Mouse (Mus musculus) testis, adult 2 months (tissue): Measurements from ENCODE around the gene Defb20.
"Not testable (repeated sequence)": the region's sequence is repeated elsewhere in the genome, so short reads cannot be mapped to it uniquely, and the experiment has no call there.

Experiments
- CTCF ChIP-seq: fragments of 200-500 bp; IDR thresholded peaks from 2 replicates; pipeline ENCODE4 v1.5.1; 2012; ENCODE audit warnings: low read depth, mild to moderate bottlenecking, inconsistent platforms, low read length, moderate library complexity; ENCODE audit not compliant: control insufficient read depth, insufficient read depth, insufficient replicate concordance
- POLR2A ChIP-seq: fragments of 200-500 bp; IDR thresholded peaks from 2 replicates; pipeline ENCODE4 v1.6.1; 2012; ENCODE audit warnings: low read depth, mild to moderate bottlenecking, inconsistent platforms, low read length, moderate library complexity; ENCODE audit not compliant: control insufficient read depth

DNA sequence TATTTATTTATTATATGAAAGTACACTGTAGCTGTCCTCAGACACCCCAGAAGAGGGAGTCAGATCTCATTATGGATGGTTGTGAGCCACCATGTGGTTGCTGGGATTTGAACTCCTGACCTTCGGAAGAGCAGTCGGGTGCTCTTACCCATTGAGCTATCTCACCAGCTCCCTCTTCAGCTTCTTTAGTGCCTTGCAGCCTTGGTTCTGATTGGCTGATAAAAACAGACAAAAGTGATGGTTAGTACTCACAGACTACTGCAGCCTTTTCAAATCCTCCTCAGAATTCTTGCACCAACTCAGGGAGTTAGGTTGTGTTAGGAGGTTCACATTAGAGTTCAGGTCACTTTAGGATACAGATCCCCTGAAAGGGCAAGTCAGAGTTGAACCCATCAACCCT lies 48.4 kb upstream of the Defb20 start:
- TF ChIP-seq CTCF, POLR2A: not testable (repeated sequence)
